Mouse (Mus musculus) embryonic facial prominence, embryonic 11.5 days (tissue): ENCODE measurements around the gene Cpne6. TPM values are rescaled to one million over a fixed set of nuclear protein-coding genes. Genes with fewer than 3 reads are reported as not detected.

Experiments used
- ATAC-seq: fragments of 200-750 bp; cut with Nextera tagmentation; replicated peaks from 2 replicates; pipeline ENCODE4 v1.8.0; 2017; ENCODE audit warnings: low read depth; ENCODE audit not compliant: insufficient number of reproducible peaks, low FRiP score, low TSS enrichment
- DNase-seq: peaks from one replicate; pipeline ENCODE4 v3.0.0-alpha.2; 2015; ENCODE audit warnings: low spot score
- H3K27ac ChIP-seq: fragments of 300-500 bp; sonication (generic); replicated peaks from 2 replicates; pipeline ENCODE4 v1.5.1; 2014; ENCODE audit warnings: mild to moderate bottlenecking, low read depth, low read length, control low read depth
- H3K27me3 ChIP-seq: fragments of 300-500 bp; sonication (generic); 2 replicates; pipeline ENCODE4 v1.6.1; 2014; ENCODE audit warnings: mild to moderate bottlenecking, low read length, moderate library complexity, mixed read lengths; ENCODE audit not compliant: control insufficient read depth, insufficient read depth
- H3K36me3 ChIP-seq: fragments of 300-500 bp; sonication (generic); replicated peaks from 2 replicates; pipeline ENCODE4 v1.6.1; 2014; ENCODE audit warnings: low read depth, mild to moderate bottlenecking, low read length, moderate library complexity, mixed read lengths; ENCODE audit not compliant: control insufficient read depth, insufficient read depth
- H3K4me1 ChIP-seq: fragments of 300-500 bp; sonication (generic); 2 replicates; pipeline ENCODE4 v1.6.1; 2014; ENCODE audit warnings: low read length, mixed read lengths; ENCODE audit not compliant: control insufficient read depth, insufficient read depth
- H3K4me2 ChIP-seq: fragments of 300-500 bp; sonication (generic); 2 replicates; pipeline ENCODE4 v1.6.1; 2014; ENCODE audit warnings: low read depth, mild to moderate bottlenecking, control low read depth, low read length, moderate library complexity
- H3K4me3 ChIP-seq: fragments of 300-500 bp; sonication (generic); 2 replicates; pipeline ENCODE4 v1.5.1; 2014; ENCODE audit warnings: low read depth, low read length, control low read depth
- H3K9ac ChIP-seq: fragments of 300-500 bp; sonication (generic); replicated peaks from 2 replicates; pipeline ENCODE4 v1.6.1; 2014; ENCODE audit warnings: mild to moderate bottlenecking, control low read depth, low read length
- H3K9me3 ChIP-seq: fragments of 300-500 bp; sonication (generic); replicated peaks from 2 replicates; pipeline ENCODE4 v1.6.1; 2016; ENCODE audit warnings: mild to moderate bottlenecking, low read length, inconsistent platforms, mixed read lengths; ENCODE audit not compliant: control insufficient read depth
- WGBS: fragments of 180-500 bp; shearing (Covaris S2); extraction: QIAGEN DNeasy Blood & Tissue Kit; methylation state at CpG from one replicate; pipeline ENCODE4 v1.1.7; 2014; 5-methylcytosine and 5-hydroxymethylcytosine counted together
- polyA plus RNA-seq: library from polyadenylated mRNA; unstranded; fragments of >200 nt; fragmentation: Nextera tagmentation; extraction: Ambion mirVana; gene quantifications from 2 replicates; pipeline ENCODE4 v1.2.1, GENCODE M21; 2014

Cpne6 gene
- polyA plus RNA-seq = 0.24 and 0.29 TPM in 2 replicates

- Histone ChIP-seq H3K27me3 (no peaks in the 10 kb centered on the region), H3K27ac (no peak within 1 kb of the TSS), H3K36me3 (no peaks in the 10 kb centered on the region), H3K4me2 (no peak within 1 kb of the TSS; the same call in 1 of the 2 replicates), H3K9ac (no peak within 1 kb of the TSS), H3K9me3 (no peaks in the 10 kb centered on the region), H3K4me3 (no peak within 1 kb of the TSS), H3K4me1 (no peaks in the 10 kb centered on the region)
- 73% methylated on average over 20 of the region's 22 CpGs for WGBS
- DNase-seq = no peak
- ATAC-seq = no peak
These were observed at the start of gene Cpne6 for GRCm38 (mm10) chr14:55510125-55510731. Gene Cpne6 (plus strand): TSS chr14:55510445.

GRCm38 (mm10) chr14:55461757-55462156 is 48.5 kb upstream of the Cpne6 start:
- DNase-seq (no peak), ATAC-seq (no peak)
- 52% methylated on average over 4 of the region's 4 CpGs for WGBS
- no peak overlapping the region for H3K4me2 ChIP-seq
- H3K4me3 ChIP-seq = no peak overlapping the region
- H3K27ac ChIP-seq = no peak overlapping the region
- no peaks in the 10 kb centered on the region; the same call in 1 of the 2 replicates for H3K27me3 ChIP-seq
- H3K4me1 ChIP-seq = no peaks in the 10 kb centered on the region
- H3K36me3 ChIP-seq = no peaks in the 10 kb centered on the region
- H3K9ac ChIP-seq = no peak overlapping the region
- no peaks in the 10 kb centered on the region for H3K9me3 ChIP-seq

- H3K4me1 ChIP-seq = no peaks in the 10 kb centered on the region
- no peaks in the 10 kb centered on the region for H3K36me3 ChIP-seq
- WGBS = 78% methylated on average over 4 of the region's 4 CpGs
- no peak overlapping the region for H3K4me2 ChIP-seq
- no peak overlapping the region for H3K27ac ChIP-seq
- no peak overlapping the region for H3K4me3 ChIP-seq
- H3K27me3 ChIP-seq = no peaks in the 10 kb centered on the region
- no peak overlapping the region for H3K9ac ChIP-seq
- no peaks in the 10 kb centered on the region for H3K9me3 ChIP-seq
- ATAC-seq = no peak
- no peak for DNase-seq
These were observed 43.8 kb upstream of the Cpne6 start for GRCm38 (mm10) chr14:55466481-55466880.

- ATAC-seq (no peak), DNase-seq (no peak)
- Histone ChIP-seq H3K36me3 (no peaks in the 10 kb centered on the region), H3K4me3 (no peak overlapping the region), H3K9me3 (no peaks in the 10 kb centered on the region), H3K9ac (no peak overlapping the region), H3K4me1 (no peaks in the 10 kb centered on the region), H3K27ac (no peak overlapping the region), H3K4me2 (no peak overlapping the region), H3K27me3 (no peaks in the 10 kb centered on the region)
- 79% methylated on average over 7 of the region's 7 CpGs for WGBS
These were observed 43.1 kb upstream of the Cpne6 start for GRCm38 (mm10) chr14:55467108-55467507.

GRCm38 (mm10) chr14:55468301-55468741 is 41.9 kb upstream of the Cpne6 start:
- ATAC-seq (no peak), DNase-seq (no peak)
- no peak overlapping the region for H3K4me3 ChIP-seq
- H3K4me1 ChIP-seq = no peaks in the 10 kb centered on the region
- H3K27me3 ChIP-seq = no peaks in the 10 kb centered on the region
- H3K9me3 ChIP-seq = no peaks in the 10 kb centered on the region
- no peak overlapping the region for H3K9ac ChIP-seq
- no peak overlapping the region for H3K4me2 ChIP-seq
- no peaks in the 10 kb centered on the region for H3K36me3 ChIP-seq
- 84% methylated on average over 2 of the region's 2 CpGs for WGBS
- no peak overlapping the region for H3K27ac ChIP-seq

- Histone ChIP-seq H3K4me1 (no peaks in the 10 kb centered on the region), H3K9me3 (no peaks in the 10 kb centered on the region), H3K4me2 (no peak overlapping the region), H3K4me3 (no peak overlapping the region), H3K36me3 (no peaks in the 10 kb centered on the region), H3K9ac (no peak overlapping the region), H3K27ac (no peak overlapping the region), H3K27me3 (no peaks in the 10 kb centered on the region)
- no peak for DNase-seq
- WGBS = 84% methylated on average over 2 of the region's 2 CpGs
- no peak for ATAC-seq
These were observed 41.2 kb upstream of the Cpne6 start for GRCm38 (mm10) chr14:55469041-55469440.

GRCm38 (mm10) chr14:55469821-55470220 is 40.4 kb upstream of the Cpne6 start:
- H3K9ac ChIP-seq = no peak overlapping the region
- ATAC-seq (no peak), DNase-seq (no peak)
- H3K27me3 ChIP-seq = no peaks in the 10 kb centered on the region
- no peaks in the 10 kb centered on the region for H3K4me1 ChIP-seq
- no peaks in the 10 kb centered on the region for H3K36me3 ChIP-seq
- no peak overlapping the region for H3K4me3 ChIP-seq
- 78% methylated on average over 6 of the region's 6 CpGs for WGBS
- H3K9me3 ChIP-seq = no peaks in the 10 kb centered on the region
- no peak overlapping the region for H3K27ac ChIP-seq
- H3K4me2 ChIP-seq = no peak overlapping the region

- no peak overlapping the region for H3K4me3 ChIP-seq
- no peaks in the 10 kb centered on the region for H3K36me3 ChIP-seq
- no peaks in the 10 kb centered on the region for H3K4me1 ChIP-seq
- no peak for ATAC-seq
- no peaks in the 10 kb centered on the region for H3K27me3 ChIP-seq
- H3K27ac ChIP-seq = no peak overlapping the region
- no peaks in the 10 kb centered on the region for H3K9me3 ChIP-seq
- 11% methylated on average over 10 of the region's 10 CpGs for WGBS
- DNase-seq = peak; percentile 56
- no peak overlapping the region for H3K9ac ChIP-seq
- no peak overlapping the region for H3K4me2 ChIP-seq
These were observed 39.4 kb upstream of the Cpne6 start for GRCm38 (mm10) chr14:55470806-55471205.
